Mouse (Mus musculus): ENCODE data around the gene Flt3l. TPM values are rescaled to one million over a fixed set of nuclear protein-coding genes. Genes with fewer than 3 reads are reported as not detected.
"Not testable (repeated sequence)": the region's sequence is repeated elsewhere in the genome, so short reads cannot be mapped to it uniquely, and the experiment has no call there.

The Flt3l gene
- total RNA-seq, 2 experiments from 2014 or later = 4.2 TPM

- DNase-seq = no peak
Measured at GRCm38 (mm10) chr7:45123186-45123570, 13.1 kb downstream of the Flt3l start.

DNA sequence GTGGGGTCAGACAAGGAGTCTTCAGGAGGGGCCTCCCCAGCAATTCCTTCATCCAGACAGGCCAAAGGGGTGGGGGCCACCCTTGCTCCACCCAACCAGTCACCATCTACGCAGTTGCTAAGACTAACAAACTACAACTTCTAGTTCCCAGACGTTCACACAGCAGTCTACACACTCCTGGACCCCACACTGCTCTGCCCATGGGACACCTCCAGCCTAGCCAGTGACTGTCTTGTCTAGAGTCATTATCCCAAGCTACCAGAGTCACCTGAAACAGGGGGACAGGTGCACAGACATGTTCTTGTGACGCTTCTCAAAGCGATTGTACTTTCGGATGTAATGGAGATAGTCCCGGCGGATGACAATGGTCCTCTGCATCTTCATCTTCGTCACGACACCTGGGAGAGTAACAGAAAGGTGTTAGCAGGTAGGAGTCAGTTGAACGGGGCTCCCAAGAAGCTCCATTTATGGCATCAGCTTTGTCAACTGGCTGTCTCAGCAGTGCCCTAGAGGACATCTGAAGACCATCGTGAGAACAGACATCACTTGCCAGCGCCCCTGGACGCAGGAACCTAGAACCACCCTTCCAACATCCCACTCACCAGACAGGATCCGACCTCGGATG is 13.6 kb downstream of the Flt3l start:
- no peak for DNase-seq

- DNase-seq = no peak
Measured at GRCm38 (mm10) chr7:45121966-45122365, 14.3 kb downstream of the Flt3l start.

- peak; percentile 79 for DNase-seq
Measured at GRCm38 (mm10) chr7:45121404-45121803, 14.8 kb downstream of the Flt3l start.

DNA sequence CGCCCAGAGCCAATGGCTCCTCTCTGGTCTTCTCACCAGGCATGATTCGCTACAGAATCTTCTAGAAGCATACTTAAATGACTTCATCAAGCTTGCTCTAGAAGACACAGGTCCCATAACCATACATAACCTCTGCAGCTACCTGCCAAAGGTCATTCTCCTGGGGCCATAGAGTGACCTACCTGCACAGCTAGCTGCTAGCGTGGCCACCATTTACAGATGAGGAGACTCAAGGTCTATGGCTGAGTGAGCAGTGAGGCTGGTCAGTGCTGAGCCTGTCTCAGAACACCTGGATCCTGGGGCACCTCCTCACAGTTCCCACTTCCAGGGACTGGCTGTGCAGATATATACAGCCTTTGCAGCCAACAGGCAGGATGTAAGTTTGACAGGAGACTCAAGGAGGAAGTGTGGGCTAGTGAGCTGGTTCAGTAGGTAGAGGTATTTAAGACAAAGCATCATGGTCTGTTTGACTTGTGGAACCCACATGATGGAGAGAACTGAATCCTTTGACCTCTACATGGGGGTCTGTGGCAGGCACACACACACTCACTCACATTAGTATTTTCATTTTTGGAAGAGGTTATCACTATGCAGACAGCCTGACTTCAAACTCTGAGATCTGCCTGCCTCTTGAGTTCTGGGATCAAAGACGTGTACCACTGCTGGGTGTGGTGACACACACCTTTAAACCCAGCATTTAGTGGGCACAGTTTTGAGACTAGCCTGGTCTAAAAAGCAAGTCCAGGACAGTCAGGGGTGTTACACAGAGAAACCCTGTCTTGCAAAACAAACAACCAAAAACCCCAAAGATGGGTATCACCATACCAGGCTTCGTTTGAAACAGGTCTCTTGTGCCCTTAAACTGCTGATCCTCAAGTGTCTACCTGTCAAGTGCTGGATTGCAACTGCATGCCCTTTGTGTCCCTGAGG is 16.2 kb downstream of the Flt3l start:
- DNase-seq = no peak

- no peak for DNase-seq
Measured at GRCm38 (mm10) chr7:45118336-45118735, 17.9 kb downstream of the Flt3l start.

GRCm38 (mm10) chr7:45117566-45117965 is 18.7 kb downstream of the Flt3l start:
- no peak for DNase-seq

- DNase-seq = no peak
Measured at GRCm38 (mm10) chr7:45113476-45113875, 22.8 kb downstream of the Flt3l start.

DNA sequence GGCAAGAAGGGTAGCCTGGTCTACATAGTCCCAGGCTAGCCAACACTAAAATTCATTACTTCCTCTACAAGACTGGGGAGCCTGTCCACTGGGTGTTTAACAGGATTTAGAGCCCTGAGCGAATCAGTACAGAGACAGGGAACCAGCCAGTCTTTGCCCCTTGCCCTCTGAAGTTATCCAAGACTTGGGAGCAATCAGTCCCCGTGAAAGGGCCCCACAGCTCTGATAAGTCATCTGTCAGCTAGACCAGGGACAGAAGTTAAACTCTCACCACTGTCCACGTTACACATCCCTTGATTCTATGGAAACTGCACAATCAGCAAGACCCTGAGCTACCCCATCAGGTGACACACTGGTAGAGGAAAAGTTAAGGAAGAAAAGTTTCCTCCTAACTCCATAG is 23.7 kb downstream of the Flt3l start:
- DNase-seq = no peak

DNA sequence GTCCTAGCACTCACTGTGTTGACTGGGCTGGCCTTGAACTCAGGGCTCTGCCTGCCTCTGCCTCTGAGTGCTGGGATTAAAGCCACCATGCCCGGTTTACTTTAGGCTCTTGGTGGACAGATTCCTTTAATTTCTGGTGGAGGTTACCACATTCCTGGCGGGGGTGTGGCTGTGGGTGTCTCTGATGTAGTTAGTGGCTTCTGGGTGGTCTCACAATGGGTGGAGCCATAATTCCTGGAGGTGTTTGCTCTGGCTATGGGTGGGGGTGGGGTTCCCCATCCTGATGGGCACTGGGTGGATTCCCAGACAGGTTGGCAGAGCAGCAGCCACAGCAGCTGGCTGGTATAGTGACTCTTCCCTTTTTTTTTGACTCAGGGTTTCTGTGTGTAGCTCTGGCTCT is 24.3 kb downstream of the Flt3l start:
- DNase-seq = no peak

DNA sequence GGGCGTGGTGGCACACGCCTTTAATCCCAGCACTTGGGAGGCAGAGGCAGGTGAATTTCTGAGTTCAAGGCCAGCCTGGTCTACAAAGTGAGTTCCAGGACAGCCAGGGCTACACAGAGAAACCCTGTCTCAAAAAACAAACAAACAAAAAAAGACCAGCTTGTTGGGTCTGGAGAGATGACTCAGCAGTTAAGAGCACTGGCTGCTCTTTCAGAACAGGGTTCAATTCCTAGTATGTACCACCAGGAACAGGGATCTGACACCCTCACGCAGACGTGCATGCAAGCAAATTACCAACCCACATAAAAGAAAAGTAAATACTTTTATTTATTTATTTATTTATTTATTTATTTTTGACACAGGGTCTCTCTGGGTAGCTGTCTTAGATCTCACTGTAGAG is 26.1 kb downstream of the Flt3l start:
- DNase-seq = not testable (repeated sequence)

GRCm38 (mm10) chr7:45107052-45107645 is 29.1 kb downstream of the Flt3l start:
- no peak for DNase-seq

- no peak for DNase-seq
Measured at GRCm38 (mm10) chr7:45106441-45106840, 29.8 kb downstream of the Flt3l start.

DNA sequence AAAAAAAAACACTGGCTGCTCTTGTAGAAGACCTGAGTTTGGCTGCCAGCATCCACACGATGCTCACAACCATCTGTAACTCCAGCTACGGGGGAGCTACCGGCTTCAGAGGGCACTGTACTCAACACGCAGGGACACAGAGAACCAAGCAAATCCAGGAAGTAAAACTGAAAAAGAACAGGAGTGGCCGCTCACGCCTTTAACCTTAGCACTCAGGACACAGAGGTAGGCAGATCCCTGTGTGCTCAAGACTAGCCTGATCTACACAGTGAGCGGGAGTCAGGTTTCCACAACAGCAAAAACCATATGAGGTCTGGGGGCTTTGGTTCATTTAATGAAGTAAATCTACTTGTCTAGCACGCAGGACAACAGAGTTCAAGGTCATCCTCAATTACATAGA is 30.7 kb downstream of the Flt3l start:
- no peak for DNase-seq

- no peak for DNase-seq
Measured at GRCm38 (mm10) chr7:45104941-45105340, 31.3 kb downstream of the Flt3l start.

DNA sequence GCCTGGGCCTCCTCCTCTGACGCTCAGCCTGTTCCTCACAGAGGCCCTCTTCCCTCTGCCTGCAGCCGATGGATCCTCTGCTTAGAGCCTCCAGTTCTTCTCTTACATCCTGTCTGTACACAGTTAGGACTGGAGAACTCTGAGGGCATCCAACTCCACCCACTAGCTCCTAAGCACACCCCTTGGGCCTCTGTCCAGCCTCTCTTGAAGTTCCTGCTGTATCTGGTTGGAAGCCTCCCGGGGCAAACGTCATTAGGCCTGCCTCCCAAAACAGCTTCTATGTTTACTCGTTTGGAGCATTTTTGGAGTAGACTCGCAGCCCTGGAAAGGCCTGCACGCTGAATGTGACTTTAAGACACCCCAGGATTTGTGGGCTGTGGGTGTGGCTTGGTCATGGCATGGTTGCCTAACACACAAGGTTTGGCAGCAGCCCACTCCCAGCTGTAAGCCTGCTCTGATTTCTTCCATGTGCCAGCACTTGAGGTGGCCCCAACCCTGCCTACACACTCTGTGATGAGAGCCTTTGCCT is 32.5 kb downstream of the Flt3l start, which contains the start of gene Fcgrt:
TSS of gene Fcgrt (minus strand) at position 200 of the 529 bp plus-strand sequence.
- peak; percentile 96 for DNase-seq

- DNase-seq = no peak
Measured at GRCm38 (mm10) chr7:45102940-45103585, 33.2 kb downstream of the Flt3l start.

DNA sequence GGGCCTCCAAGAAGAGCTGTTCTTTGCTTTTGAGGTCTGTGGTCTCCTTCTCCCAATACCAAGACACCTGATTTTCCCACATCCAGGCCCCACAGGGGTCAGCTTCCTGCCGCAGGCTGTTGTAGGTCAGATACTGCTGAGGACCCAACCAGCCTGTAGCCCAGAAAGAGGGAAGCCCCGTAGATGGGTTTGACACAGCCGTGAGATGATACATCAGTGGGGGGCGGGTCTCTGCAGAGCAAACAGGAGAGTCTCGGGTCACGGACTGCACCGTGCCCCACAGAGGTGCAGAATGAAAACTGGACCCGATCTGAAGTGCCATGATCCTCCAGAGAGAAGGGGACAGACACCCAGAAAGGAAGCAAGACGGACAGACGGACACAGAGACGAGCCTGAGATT is 33.8 kb downstream of the Flt3l start:
- no peak for DNase-seq

- DNase-seq = no peak
Measured at GRCm38 (mm10) chr7:45100046-45100445, 36.2 kb downstream of the Flt3l start.

- DNase-seq = no peak
Measured at GRCm38 (mm10) chr7:45098541-45099240, 37.5 kb downstream of the Flt3l start.

DNA sequence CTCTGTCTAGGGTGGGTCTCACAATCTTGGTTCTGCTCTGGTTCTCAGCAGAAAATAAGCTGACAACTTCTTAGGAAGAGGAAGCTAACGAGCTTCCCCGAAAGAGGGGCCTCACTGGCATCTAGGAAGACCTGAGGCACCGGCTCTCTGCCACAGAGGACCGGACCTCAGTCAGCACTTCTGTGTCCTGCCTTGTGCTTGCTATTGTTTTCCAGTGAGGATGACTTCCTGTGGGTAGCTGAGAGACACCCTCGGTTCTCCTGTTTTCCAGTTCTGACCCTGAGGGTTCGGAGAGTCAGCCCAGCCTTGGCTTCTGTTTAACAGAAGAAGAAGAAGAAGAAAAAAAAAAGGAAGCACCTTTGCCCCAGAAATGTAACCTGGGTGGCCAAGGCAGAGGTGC is 38.8 kb downstream of the Flt3l start:
- DNase-seq = no peak

DNA sequence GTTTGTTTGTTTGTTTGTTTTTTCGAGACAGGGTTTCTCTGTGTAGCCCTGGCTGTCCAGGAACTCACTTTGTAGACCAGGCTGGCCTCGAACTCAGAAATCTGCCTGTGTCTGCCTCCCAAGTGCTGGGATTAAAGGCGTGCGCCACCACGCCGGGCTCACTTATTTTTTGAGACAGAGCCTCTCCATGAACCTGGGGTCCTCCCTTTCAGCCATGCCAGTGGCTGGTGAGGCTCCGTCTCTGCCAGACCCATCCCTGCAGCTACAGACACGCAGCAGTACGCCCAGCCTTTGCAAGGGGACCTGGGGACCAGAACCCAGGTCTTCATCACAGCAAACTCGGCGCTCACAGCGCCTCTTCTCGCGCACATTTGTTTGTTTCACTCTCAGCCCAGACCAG is 40.3 kb downstream of the Flt3l start:
- not testable (repeated sequence) for DNase-seq

Data from gastrocnemius, postnatal 25 days (tissue).